24 mouse cellular contexts compared by ENCODE assay signal in the genomic region with DNA sequence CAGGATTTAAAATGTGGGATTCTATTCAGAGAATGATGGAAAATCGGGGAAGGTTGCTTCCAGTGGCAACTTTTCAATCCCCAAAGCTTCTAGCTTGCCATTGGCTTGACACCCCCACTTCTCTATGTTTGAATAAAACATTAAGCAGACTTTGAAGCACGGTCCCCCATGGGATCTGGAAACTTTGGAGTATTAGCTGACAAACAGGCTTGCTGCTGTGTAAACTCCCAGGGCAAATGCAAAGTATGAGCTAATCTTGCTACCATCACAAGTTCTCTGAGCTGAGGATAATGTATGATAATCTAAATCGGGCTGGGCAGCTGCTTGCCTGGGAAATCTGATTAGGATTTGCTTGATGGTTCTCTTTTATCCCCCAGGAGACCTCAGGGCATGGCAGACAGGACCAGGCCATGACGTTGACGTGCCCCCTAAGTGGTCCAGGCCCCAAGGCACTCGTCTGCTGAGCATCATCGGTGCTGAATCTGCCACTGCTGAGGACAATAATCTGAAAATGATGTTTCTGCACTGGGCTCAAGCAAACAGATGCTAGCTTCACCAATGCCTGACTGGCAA.
DNase-seq lines count a peak whose midpoint lies in the region; ATAC-seq and TF ChIP-seq lines count a peak whose summit lies in the region.
"Had no signal": no experiment of that assay in that cellular context is flagged by ENCODE, and none has a peak within 500 bp of the region (broad histone marks: within the 10 kb centered on the region; RNA-seq: fewer than 3 reads in every experiment).

No protein-coding gene starts in this region.

- peak; percentile 64 for ATAC-seq in hindbrain, embryonic 11.5 days (ENCODE audit: low FRiP score)
- no peak for ATAC-seq in hindbrain, embryonic 13.5 days (ENCODE audit: low FRiP score)
- 0 out of 2 replicates have a peak, but pooled peaks have one; percentile 58 for ATAC-seq in midbrain, embryonic 15.5 days (replicated peaks)
- no peak for ATAC-seq in erythroblast, adult 5-6 weeks (replicated peaks; ENCODE audit: low FRiP score, poor library complexity, severe bottlenecking)
- ATAC-seq: forebrain, embryonic 15.5 days; inflammation-experienced regulatory T-cells, adult 6 months had no signal

- no peaks in the 10 kb centered on the region for H3K27me3 ChIP-seq in hindbrain, embryonic 11.5 days (ENCODE audit: control insufficient read depth, insufficient read depth, low read length)
- peaks cover 8% of the 10 kb centered on the region for H3K27me3 ChIP-seq in hindbrain, embryonic 13.5 days
- no peaks in the 10 kb centered on the region; the same call in 1 of the 2 replicates for H3K27me3 ChIP-seq in midbrain, embryonic 15.5 days (replicated peaks)
- H3K27me3 ChIP-seq: forebrain, embryonic 15.5 days; liver, embryonic 15.5 days; lung, embryonic 15.5 days; stomach, embryonic 15.5 days had no signal

- WGBS in hindbrain, embryonic 11.5 days, result 50% methylated on average over 7 of the region's 7 CpGs
- 41% methylated on average over 7 of the region's 7 CpGs for WGBS in hindbrain, embryonic 13.5 days
- 19% methylated on average over 7 of the region's 7 CpGs for WGBS in midbrain, embryonic 15.5 days

- H3K36me3 ChIP-seq in hindbrain, embryonic 11.5 days (ENCODE audit: control insufficient read depth, insufficient read depth, low read length), result no peaks in the 10 kb centered on the region
- H3K36me3 ChIP-seq in hindbrain, embryonic 13.5 days, result no peaks in the 10 kb centered on the region
- H3K36me3 ChIP-seq in midbrain, embryonic 15.5 days (replicated peaks), result no peaks in the 10 kb centered on the region
- H3K36me3 ChIP-seq: forebrain, embryonic 15.5 days; heart, embryonic 10.5 days; limb, embryonic 15.5 days; liver, embryonic 15.5 days; lung, embryonic 15.5 days; stomach, embryonic 15.5 days had no signal

- no peaks in the 10 kb centered on the region for H3K4me1 ChIP-seq in hindbrain, embryonic 11.5 days (replicated peaks; ENCODE audit: control insufficient read depth, insufficient read depth, low read length)
- peaks cover 17% of the 10 kb centered on the region for H3K4me1 ChIP-seq in hindbrain, embryonic 13.5 days (replicated peaks)
- H3K4me1 ChIP-seq in midbrain, embryonic 15.5 days, result 0 out of 2 replicates have a peak, but pooled peaks cover 4% of the 10 kb centered on the region
- H3K4me1 ChIP-seq: forebrain, embryonic 15.5 days; limb, embryonic 15.5 days; lung, embryonic 15.5 days; stomach, embryonic 15.5 days had no signal

- H3K4me2 ChIP-seq in hindbrain, embryonic 11.5 days (replicated peaks; ENCODE audit: low read depth, low read length), result no peak overlapping the region
- no peak overlapping the region for H3K4me2 ChIP-seq in hindbrain, embryonic 13.5 days
- no peak overlapping the region for H3K4me2 ChIP-seq in midbrain, embryonic 15.5 days
- H3K4me2 ChIP-seq: forebrain, embryonic 15.5 days; limb, embryonic 15.5 days; liver, embryonic 15.5 days; lung, embryonic 15.5 days; stomach, embryonic 15.5 days had no signal

- no peaks in the 10 kb centered on the region for H3K9me3 ChIP-seq in hindbrain, embryonic 11.5 days (ENCODE audit: control insufficient read depth, low read length)
- H3K9me3 ChIP-seq in hindbrain, embryonic 13.5 days, result no peaks in the 10 kb centered on the region
- H3K9me3 ChIP-seq in midbrain, embryonic 15.5 days, result no peaks in the 10 kb centered on the region
- H3K9me3 ChIP-seq: forebrain, embryonic 15.5 days; heart, embryonic 10.5 days; limb, embryonic 15.5 days; liver, embryonic 15.5 days; lung, embryonic 15.5 days; stomach, embryonic 15.5 days had no signal

- TF ChIP-seq POLR2A in brain, embryonic 14.5 days (IDR thresholded peaks at IDR 0.05; ENCODE audit: borderline replicate concordance, extremely low read depth, insufficient read depth, insufficient read length, poor library complexity, severe bottlenecking), result no peak

- no peak overlapping the region for H3K27ac ChIP-seq in hindbrain, embryonic 11.5 days (ENCODE audit: low read depth, low read length)
- H3K27ac ChIP-seq in hindbrain, embryonic 13.5 days, result no peak overlapping the region
- H3K27ac ChIP-seq in midbrain, embryonic 15.5 days, result peak overlapping the region; percentile 39; the same call in 1 of the 2 replicates
- H3K27ac ChIP-seq: forebrain, embryonic 15.5 days; heart, embryonic 10.5 days; left cerebral cortex, adult 2 months; limb, embryonic 15.5 days; liver, embryonic 15.5 days; lung, embryonic 15.5 days; stomach, embryonic 15.5 days had no signal

- no peak overlapping the region for H3K9ac ChIP-seq in hindbrain, embryonic 11.5 days (ENCODE audit: low read depth, low read length)
- H3K9ac ChIP-seq in hindbrain, embryonic 13.5 days, result no peak overlapping the region
- H3K9ac ChIP-seq in midbrain, embryonic 15.5 days, result no peak overlapping the region
- H3K9ac ChIP-seq: forebrain, embryonic 15.5 days; limb, embryonic 15.5 days; liver, embryonic 15.5 days; lung, embryonic 15.5 days; stomach, embryonic 15.5 days had no signal

- DNase-seq in adrenal gland, adult 2 months, result peak; percentile 13
- DNase-seq in adrenal gland, adult 8-10 months, result no peak
- DNase-seq in hindbrain, embryonic 11.5 days (ENCODE audit: low spot score), result peak; percentile 47
- DNase-seq in brain, embryonic 14.5 days (ENCODE audit: low read depth), result peak; percentile 73
- DNase-seq in cerebellum, postnatal 36 days, result no peak
- DNase-seq: cerebellum, adult 11 months; cerebellum, postnatal 14 days; gastrocnemius, postnatal 10 days; heart, postnatal 4 days; kidney, adult 18-20 months; layer of hippocampus, adult 9-11 months; lung, postnatal 36 days; thymus, postnatal 36 days had no signal

- no peak overlapping the region for H3K4me3 ChIP-seq in hindbrain, embryonic 11.5 days (ENCODE audit: low read depth, low read length)
- H3K4me3 ChIP-seq in hindbrain, embryonic 13.5 days, result no peak overlapping the region
- no peak overlapping the region for H3K4me3 ChIP-seq in midbrain, embryonic 15.5 days
- H3K4me3 ChIP-seq: forebrain, embryonic 15.5 days; heart, embryonic 10.5 days; left cerebral cortex, adult 2 months; limb, embryonic 15.5 days; liver, embryonic 15.5 days; lung, embryonic 15.5 days; stomach, embryonic 15.5 days had no signal

- TF ChIP-seq CTCF in brain, embryonic 14.5 days (IDR thresholded peaks at IDR 0.05; ENCODE audit: borderline replicate concordance, extremely low read depth, insufficient read depth, insufficient read length), result no peak

Comparison
In these comparisons a context has a peak if more than half of its experiments do, and no peak if none do; other contexts are left out.
1. DNase-seq: peak in adrenal gland, adult 2 months (single experiment), hindbrain, embryonic 11.5 days (single experiment) and brain, embryonic 14.5 days (single experiment); none in adrenal gland, adult 8-10 months (single experiment) and cerebellum, postnatal 36 days (0 of 2).
2. ATAC-seq: peak in hindbrain, embryonic 11.5 days (single experiment) and midbrain, embryonic 15.5 days (single experiment); none in hindbrain, embryonic 13.5 days (single experiment) and erythroblast, adult 5-6 weeks (single experiment).